Mouse (Mus musculus) CH12.LX (cell line): ENCODE data around the gene Epc2.

Experiments used
- BHLHE40 ChIP-seq: IDR thresholded peaks from 2 replicates; pipeline ENCODE4 v1.6.1; 2011; ENCODE audit warnings: mild to moderate bottlenecking, low read depth, low read length, improper control_type of control experiment
- CHD1 ChIP-seq: IDR thresholded peaks from 2 replicates; pipeline ENCODE4 v1.6.1; 2012; ENCODE audit warnings: low read depth, low read length, improper control_type of control experiment, inconsistent platforms
- CTCF ChIP-seq, 2 experiments: IDR thresholded peaks in 1 of 2; conservative IDR thresholded peaks in 1 of 2; 2 replicates each; pipeline ENCODE4 v1.5.1; 2011 to 2012; ENCODE audit warnings: low read depth in 2 of 2, low read length in 2 of 2, improper control_type of control experiment in 1 of 2, inconsistent platforms in 1 of 2, mild to moderate bottlenecking in 1 of 2, moderate library complexity in 1 of 2
- JUND ChIP-seq: conservative IDR thresholded peaks from 2 replicates; pipeline ENCODE4 v1.6.1; 2011; ENCODE audit warnings: low read depth, low read length, improper control_type of control experiment
- MEF2A ChIP-seq: IDR thresholded peaks from 2 replicates; pipeline ENCODE4 v1.6.1; 2014; ENCODE audit warnings: low read depth, mild to moderate bottlenecking, inconsistent platforms, low read length, improper control_type of control experiment, borderline replicate concordance
- MXI1 ChIP-seq: IDR thresholded peaks from 2 replicates; pipeline ENCODE4 v1.6.1; 2011; ENCODE audit warnings: mild to moderate bottlenecking, low read depth, low read length, improper control_type of control experiment
- MYC ChIP-seq: IDR thresholded peaks from 2 replicates; pipeline ENCODE4 v1.6.1; 2011; ENCODE audit warnings: low read depth, mild to moderate bottlenecking, improper control_type of control experiment, low read length
- NRF1 ChIP-seq: IDR thresholded peaks from 2 replicates; pipeline ENCODE4 v1.6.1; 2014; ENCODE audit warnings: low read depth, mild to moderate bottlenecking, inconsistent platforms, low read length, improper control_type of control experiment, moderate library complexity
- POLR2A ChIP-seq: IDR thresholded peaks from 2 replicates; pipeline ENCODE4 v1.6.1; 2011; ENCODE audit warnings: low read depth, mild to moderate bottlenecking, improper control_type of control experiment, low read length
- SMC3 ChIP-seq: IDR thresholded peaks from 2 replicates; pipeline ENCODE4 v1.6.1; 2011; ENCODE audit warnings: low read depth, low read length, improper control_type of control experiment
- TBP ChIP-seq: conservative IDR thresholded peaks from 2 replicates; pipeline ENCODE4 v1.6.1; 2011; ENCODE audit warnings: low read depth, low read length, improper control_type of control experiment
- USF2 ChIP-seq: conservative IDR thresholded peaks from 2 replicates; pipeline ENCODE4 v1.6.1; 2011; ENCODE audit warnings: low read depth, low read length, improper control_type of control experiment
- ZC3H11A ChIP-seq: IDR thresholded peaks from 2 replicates; pipeline ENCODE4 v1.6.1; 2012; ENCODE audit warnings: low read depth, mild to moderate bottlenecking, inconsistent platforms, low read length, improper control_type of control experiment
- ZKSCAN1 ChIP-seq: IDR thresholded peaks from 2 replicates; pipeline ENCODE4 v1.6.1; 2012; ENCODE audit warnings: low read depth, inconsistent platforms, low read length, improper control_type of control experiment, borderline replicate concordance

DNA sequence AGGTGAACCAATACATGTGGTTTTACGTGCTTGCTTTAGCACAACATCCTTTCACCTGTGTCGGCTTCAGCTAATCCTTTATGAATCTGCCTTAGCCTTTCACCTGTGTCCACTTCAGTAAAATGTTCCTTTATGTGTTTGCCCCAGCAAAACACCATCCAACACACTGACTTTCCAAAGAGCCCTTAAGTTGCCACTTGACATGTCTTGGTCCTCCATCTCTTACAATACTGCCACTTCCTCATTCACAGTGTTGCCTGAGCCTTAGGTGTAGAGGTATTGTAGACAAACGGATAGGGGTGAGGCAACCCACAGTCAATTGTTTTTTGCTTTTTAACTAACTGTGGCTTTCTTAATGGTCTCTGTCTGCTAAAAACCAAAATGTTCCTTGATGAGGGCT, 107.1 kb downstream of the Epc2 start:
- no peak for TF ChIP-seq CHD1
- TF ChIP-seq NRF1: no peak
- no peak for TF ChIP-seq CTCF (conservative IDR thresholded peaks at IDR 0.05 in 1 of 2, IDR thresholded peaks at IDR 0.05 in 1 of 2; ENCODE audit: low read depth in 2 of 2, low read length in 2 of 2)
- TF ChIP-seq MXI1: no peak
- TF ChIP-seq TBP: no peak
- TF ChIP-seq ZC3H11A: no peak
- no peak for TF ChIP-seq JUND
- TF ChIP-seq SMC3: no peak
- no peak for TF ChIP-seq MEF2A
- TF ChIP-seq BHLHE40: no peak
- no peak for TF ChIP-seq MYC
- TF ChIP-seq USF2: no peak
- no peak for TF ChIP-seq POLR2A
- TF ChIP-seq ZKSCAN1: no peak
